18 mouse cellular contexts compared by ENCODE assay signal in genomic region chr12:24712396-24712795, GRCm38 (mm10). TPM values are rescaled to one million over a fixed set of nuclear protein-coding genes. Genes with fewer than 3 reads are reported as not detected.
A peak's percentile ranks its signal among the peaks of the same experiment; 100 is the strongest.
DNase-seq lines count a peak whose midpoint lies in the region; ATAC-seq lines count a peak whose summit lies in the region.
"Had no signal": no experiment of that assay in that cellular context is flagged by ENCODE, and none has a peak within 500 bp of the region (broad histone marks: within the 10 kb centered on the region; RNA-seq: fewer than 3 reads in every experiment).

No protein-coding gene starts in this region.

- no peak for ATAC-seq in midbrain, embryonic 13.5 days
- ATAC-seq in liver, embryonic 16.5 days (ENCODE audit: low read depth), result no peak
- no peak for ATAC-seq in megakaryocyte-erythroid progenitor cell, adult 5-6 weeks (replicated peaks; ENCODE audit: low FRiP score, low TSS enrichment, poor library complexity, severe bottlenecking)
- ATAC-seq: activated CD4-positive, CD25-positive, alpha-beta regulatory T cell, adult 4 months; forebrain, embryonic 15.5 days had no signal

- 0 out of 2 replicates have a peak overlapping the region, but pooled peaks have one; percentile 36 for H3K27ac ChIP-seq in heart, embryonic 10.5 days
- no peak overlapping the region for H3K27ac ChIP-seq in midbrain, embryonic 10.5 days (replicated peaks)
- no peak overlapping the region for H3K27ac ChIP-seq in midbrain, embryonic 13.5 days
- H3K27ac ChIP-seq in embryonic facial prominence, embryonic 10.5 days (replicated peaks), result no peak overlapping the region
- peak overlapping the region; percentile 18 for H3K27ac ChIP-seq in liver, embryonic 16.5 days (ENCODE audit: low read length)
- H3K27ac ChIP-seq: forebrain, embryonic 15.5 days; heart, adult 2 months; neural tube, embryonic 13.5 days had no signal

- H3K36me3 ChIP-seq in heart, embryonic 10.5 days, result peaks cover 47% of the 10 kb centered on the region
- peaks cover 66% of the 10 kb centered on the region for H3K36me3 ChIP-seq in midbrain, embryonic 10.5 days
- H3K36me3 ChIP-seq in midbrain, embryonic 13.5 days, result peaks cover 15% of the 10 kb centered on the region; the same call in 1 of the 2 replicates
- H3K36me3 ChIP-seq in embryonic facial prominence, embryonic 10.5 days (replicated peaks), result peaks cover 65% of the 10 kb centered on the region
- peaks cover 52% of the 10 kb centered on the region for H3K36me3 ChIP-seq in liver, embryonic 16.5 days (ENCODE audit: control insufficient read depth, insufficient read depth)

- no peak overlapping the region for H3K9ac ChIP-seq in midbrain, embryonic 13.5 days (replicated peaks)
- H3K9ac ChIP-seq in liver, embryonic 16.5 days (ENCODE audit: low read depth, low read length), result 0 out of 2 replicates have a peak overlapping the region, but pooled peaks have one; percentile 16
- H3K9ac ChIP-seq: forebrain, embryonic 15.5 days; neural tube, embryonic 13.5 days had no signal

- H3K4me3 ChIP-seq in heart, embryonic 10.5 days, result no peak overlapping the region
- peak overlapping the region; percentile 98 for H3K4me3 ChIP-seq in midbrain, embryonic 10.5 days
- H3K4me3 ChIP-seq in midbrain, embryonic 13.5 days (replicated peaks), result no peak overlapping the region
- H3K4me3 ChIP-seq in embryonic facial prominence, embryonic 10.5 days, result 0 out of 2 replicates have a peak overlapping the region, but pooled peaks have one; percentile 91
- H3K4me3 ChIP-seq in liver, embryonic 16.5 days (ENCODE audit: low read depth, low read length), result peak overlapping the region; percentile 97
- H3K4me3 ChIP-seq: forebrain, embryonic 15.5 days; heart, adult 2 months; neural tube, embryonic 13.5 days had no signal

- H3K9me3 ChIP-seq in heart, embryonic 10.5 days, result no peaks in the 10 kb centered on the region
- H3K9me3 ChIP-seq in midbrain, embryonic 10.5 days (replicated peaks), result no peaks in the 10 kb centered on the region
- no peaks in the 10 kb centered on the region for H3K9me3 ChIP-seq in midbrain, embryonic 13.5 days
- H3K9me3 ChIP-seq in embryonic facial prominence, embryonic 10.5 days, result no peaks in the 10 kb centered on the region
- H3K9me3 ChIP-seq in liver, embryonic 16.5 days (replicated peaks; ENCODE audit: control insufficient read depth, low read length), result no peaks in the 10 kb centered on the region
- H3K9me3 ChIP-seq: forebrain, embryonic 15.5 days; neural tube, embryonic 13.5 days had no signal

- DNase-seq in heart, embryonic 10.5 days (ENCODE audit: low spot score), result no peak
- no peak for DNase-seq in heart, adult 11 months
- DNase-seq in midbrain, embryonic 10.5 days (ENCODE audit: low spot score), result no peak
- DNase-seq in embryonic facial prominence, embryonic 10.5 days (ENCODE audit: low spot score), result no peak
- DNase-seq in adipocyte (ENCODE audit: low spot score), result no peak
- DNase-seq: cerebellum, postnatal 14 days; heart, adult 2 months; heart, postnatal 10 days; kidney, postnatal 14 days; lung, adult 18-20 months had no signal

- H3K4me1 ChIP-seq in heart, embryonic 10.5 days, result peaks cover 36% of the 10 kb centered on the region
- H3K4me1 ChIP-seq in midbrain, embryonic 10.5 days, result peaks cover 48% of the 10 kb centered on the region
- peaks cover 38% of the 10 kb centered on the region for H3K4me1 ChIP-seq in midbrain, embryonic 13.5 days (replicated peaks)
- peaks cover 46% of the 10 kb centered on the region for H3K4me1 ChIP-seq in embryonic facial prominence, embryonic 10.5 days
- peaks cover 56% of the 10 kb centered on the region for H3K4me1 ChIP-seq in liver, embryonic 16.5 days (ENCODE audit: control insufficient read depth, low read depth, low read length)

- no peak overlapping the region for H3K4me2 ChIP-seq in midbrain, embryonic 13.5 days (replicated peaks)
- peak overlapping the region; percentile 56 for H3K4me2 ChIP-seq in liver, embryonic 16.5 days (ENCODE audit: low read depth, low read length)
- H3K4me2 ChIP-seq: forebrain, embryonic 15.5 days; neural tube, embryonic 13.5 days had no signal

- 77% methylated on average over 8 of the region's 8 CpGs for WGBS in heart, embryonic 10.5 days
- WGBS in midbrain, embryonic 10.5 days, result 92% methylated on average over 8 of the region's 8 CpGs
- WGBS in midbrain, embryonic 13.5 days, result 81% methylated on average over 8 of the region's 8 CpGs
- WGBS in embryonic facial prominence, embryonic 10.5 days, result 90% methylated on average over 8 of the region's 8 CpGs
- 74% methylated on average over 8 of the region's 8 CpGs for WGBS in liver, embryonic 16.5 days (ENCODE audit: insufficient replicate concordance)

- no peaks in the 10 kb centered on the region for H3K27me3 ChIP-seq in heart, embryonic 10.5 days (ENCODE audit: insufficient read depth, poor library complexity, severe bottlenecking)
- H3K27me3 ChIP-seq in midbrain, embryonic 10.5 days (ENCODE audit: low read depth, poor library complexity, severe bottlenecking), result no peaks in the 10 kb centered on the region
- no peaks in the 10 kb centered on the region for H3K27me3 ChIP-seq in midbrain, embryonic 13.5 days
- H3K27me3 ChIP-seq in embryonic facial prominence, embryonic 10.5 days (replicated peaks; ENCODE audit: low read depth, poor library complexity, severe bottlenecking), result no peaks in the 10 kb centered on the region
- no peaks in the 10 kb centered on the region for H3K27me3 ChIP-seq in liver, embryonic 16.5 days (ENCODE audit: control insufficient read depth, insufficient read depth, low read depth, low read length)
- H3K27me3 ChIP-seq: forebrain, embryonic 15.5 days had no signal

RNA-seq across cellular contexts. Expression of gene Rrm2, which starts 4.4 kb away (rescaled TPM):
- polyA plus RNA-seq in heart, embryonic 10.5 days (2016; fragmentation: Nextera tagmentation; extraction: Ambion mirVana), result 307 TPM in 2 replicates
- polyA plus RNA-seq in midbrain, embryonic 10.5 days (2016; fragmentation: Nextera tagmentation; extraction: Ambion mirVana), result 732 and 813 TPM in 2 replicates
- polyA plus RNA-seq in midbrain, embryonic 13.5 days (2015; fragmentation: Nextera tagmentation; extraction: Ambion mirVana), result 153 and 175 TPM in 2 replicates
- 640 and 704 TPM in 2 replicates for polyA plus RNA-seq in embryonic facial prominence, embryonic 10.5 days (2016; fragmentation: Nextera tagmentation; extraction: Ambion mirVana)
- polyA plus RNA-seq in liver, embryonic 16.5 days (2015; fragmentation: Nextera tagmentation; extraction: Ambion mirVana), result 418 and 451 TPM in 2 replicates
- 188 and 245 TPM in 2 replicates for total RNA-seq in megakaryocyte-erythroid progenitor cell, adult 5-6 weeks (2014; fragmentation: Nextera tagmentation)
- total RNA-seq in megakaryocyte-erythroid progenitor cell, adult 5-6 weeks (2017), result 98.3 and 173 TPM in 2 replicates

RNA-seq across cellular contexts. Expression of gene Cys1, which starts 30.8 kb away (rescaled TPM):
- 0.28 and 0.34 TPM in 2 replicates for polyA plus RNA-seq in heart, embryonic 10.5 days (2016; fragmentation: Nextera tagmentation; extraction: Ambion mirVana)
- 0.39 and 0.49 TPM in 2 replicates for polyA plus RNA-seq in midbrain, embryonic 10.5 days (2016; fragmentation: Nextera tagmentation; extraction: Ambion mirVana)
- 0.90 and 1.0 TPM in 2 replicates for polyA plus RNA-seq in midbrain, embryonic 13.5 days (2015; fragmentation: Nextera tagmentation; extraction: Ambion mirVana)
- polyA plus RNA-seq in embryonic facial prominence, embryonic 10.5 days (2016; fragmentation: Nextera tagmentation; extraction: Ambion mirVana), result 0.16 and 0.53 TPM in 2 replicates
- 0.37 and 0.67 TPM in 2 replicates for polyA plus RNA-seq in liver, embryonic 16.5 days (2015; fragmentation: Nextera tagmentation; extraction: Ambion mirVana)
- total RNA-seq in megakaryocyte-erythroid progenitor cell, adult 5-6 weeks (2014; fragmentation: Nextera tagmentation), result not detected in 2 replicates
- not detected in 2 replicates for total RNA-seq in megakaryocyte-erythroid progenitor cell, adult 5-6 weeks (2017)
- total RNA-seq: megakaryocyte progenitor cell, adult 5-6 weeks; monocyte, adult 5-6 weeks had no signal

Comparison
In these comparisons a context has a peak if more than half of its experiments do, and no peak if none do; other contexts are left out.
1. H3K4me3 ChIP-seq: peak in midbrain, embryonic 10.5 days (single experiment), embryonic facial prominence, embryonic 10.5 days (single experiment) and liver, embryonic 16.5 days (single experiment); none in heart, embryonic 10.5 days (single experiment) and midbrain, embryonic 13.5 days (single experiment).
2. H3K27ac ChIP-seq: peak in heart, embryonic 10.5 days (single experiment) and liver, embryonic 16.5 days (single experiment); none in midbrain, embryonic 10.5 days (single experiment), midbrain, embryonic 13.5 days (single experiment) and embryonic facial prominence, embryonic 10.5 days (single experiment).